Mouse (Mus musculus): ENCODE results near the gene Actr2. TPM values are rescaled to one million over a fixed set of nuclear protein-coding genes. Genes with fewer than 3 reads are reported as not detected.

Gene Actr2
- total and polyA plus RNA-seq, 3 experiments: 18.1 to 75.8 (median 71.7) TPM

- 93% methylated on average over 14 of the region's 14 CpGs for WGBS
- intact Hi-C loops (cut with DNase I): no loop called here
- no peaks in the 10 kb centered on the region for H3K36me3 ChIP-seq (ENCODE audit: control insufficient read depth, insufficient read depth, low read length)
- H3K27me3 ChIP-seq (ENCODE audit: control insufficient read depth, insufficient read depth, low read length): no peaks in the 10 kb centered on the region
- no peak overlapping the region for H3K4me3 ChIP-seq
- no peak for TF ChIP-seq EP300 (IDR thresholded peaks at IDR 0.05; ENCODE audit: insufficient read depth, low read depth, low read length)
- TF ChIP-seq CTCF (IDR thresholded peaks at IDR 0.05): no peak
- TF ChIP-seq POLR2A (IDR thresholded peaks at IDR 0.05; ENCODE audit: insufficient read depth, low read depth, low read length): no peak
- H3K27ac ChIP-seq: no peak overlapping the region
- peaks cover 1% of the 10 kb centered on the region; the same call in 1 of the 2 replicates for H3K4me1 ChIP-seq (ENCODE audit: control insufficient read depth, insufficient read depth, low read length)
- H3K79me2 ChIP-seq (replicated peaks; ENCODE audit: control insufficient read depth, insufficient read depth, low read length): no peaks in the 10 kb centered on the region
- H3K9ac ChIP-seq (ENCODE audit: low read depth, low read length): no peak overlapping the region
- DNase-seq: no peak
These were observed 89.7 kb downstream of the Actr2 start for GRCm38 (mm10) chr11:20022911-20023482.

- TF ChIP-seq POLR2A (IDR thresholded peaks at IDR 0.05; ENCODE audit: insufficient read depth, low read depth, low read length) (no peak), EP300 (IDR thresholded peaks at IDR 0.05; ENCODE audit: insufficient read depth, low read depth, low read length) (no peak), CTCF (IDR thresholded peaks at IDR 0.05) (no peak)
- Histone ChIP-seq H3K27ac (no peak overlapping the region), H3K4me1 (ENCODE audit: control insufficient read depth, insufficient read depth, low read length) (peaks cover 1% of the 10 kb centered on the region; the same call in 1 of the 2 replicates), H3K79me2 (replicated peaks; ENCODE audit: control insufficient read depth, insufficient read depth, low read length) (no peaks in the 10 kb centered on the region), H3K9ac (ENCODE audit: low read depth, low read length) (no peak overlapping the region), H3K4me3 (no peak overlapping the region), H3K36me3 (ENCODE audit: control insufficient read depth, insufficient read depth, low read length) (no peaks in the 10 kb centered on the region), H3K27me3 (ENCODE audit: control insufficient read depth, insufficient read depth, low read length) (no peaks in the 10 kb centered on the region)
- WGBS: 96% methylated on average over 2 of the region's 2 CpGs
- intact Hi-C loops (cut with DNase I): no loop called here
- DNase-seq: no peak
These were observed 90.3 kb downstream of the Actr2 start for GRCm38 (mm10) chr11:20022462-20022861.

GRCm38 (mm10) chr11:20020720-20021119 is 92.0 kb downstream of the Actr2 start:
- intact Hi-C loops (cut with DNase I): no loop called here
- Histone ChIP-seq H3K27me3 (ENCODE audit: control insufficient read depth, insufficient read depth, low read length) (no peaks in the 10 kb centered on the region), H3K27ac (no peak overlapping the region), H3K79me2 (replicated peaks; ENCODE audit: control insufficient read depth, insufficient read depth, low read length) (no peaks in the 10 kb centered on the region), H3K9ac (ENCODE audit: low read depth, low read length) (no peak overlapping the region), H3K4me1 (ENCODE audit: control insufficient read depth, insufficient read depth, low read length) (no peaks in the 10 kb centered on the region), H3K4me3 (no peak overlapping the region), H3K36me3 (ENCODE audit: control insufficient read depth, insufficient read depth, low read length) (no peaks in the 10 kb centered on the region)
- no peak for DNase-seq
- 98% methylated on average over 35 of the region's 35 CpGs for WGBS
- TF ChIP-seq CTCF (IDR thresholded peaks at IDR 0.05): no peak
- no peak for TF ChIP-seq EP300 (IDR thresholded peaks at IDR 0.05; ENCODE audit: insufficient read depth, low read depth, low read length)
- no peak for TF ChIP-seq POLR2A (IDR thresholded peaks at IDR 0.05; ENCODE audit: insufficient read depth, low read depth, low read length)

GRCm38 (mm10) chr11:20018905-20019304 is 93.8 kb downstream of the Actr2 start:
- no peak overlapping the region for H3K9ac ChIP-seq (ENCODE audit: low read depth, low read length)
- no peak overlapping the region for H3K4me3 ChIP-seq
- no peak for DNase-seq
- TF ChIP-seq EP300 (IDR thresholded peaks at IDR 0.05; ENCODE audit: insufficient read depth, low read depth, low read length): no peak
- no peak for TF ChIP-seq CTCF (IDR thresholded peaks at IDR 0.05)
- TF ChIP-seq POLR2A (IDR thresholded peaks at IDR 0.05; ENCODE audit: insufficient read depth, low read depth, low read length): no peak
- H3K27ac ChIP-seq: no peak overlapping the region
- H3K36me3 ChIP-seq (ENCODE audit: control insufficient read depth, insufficient read depth, low read length): no peaks in the 10 kb centered on the region
- no peaks in the 10 kb centered on the region for H3K4me1 ChIP-seq (ENCODE audit: control insufficient read depth, insufficient read depth, low read length)
- intact Hi-C loops (cut with DNase I): no loop called here
- H3K79me2 ChIP-seq (replicated peaks; ENCODE audit: control insufficient read depth, insufficient read depth, low read length): no peaks in the 10 kb centered on the region
- WGBS: 91% methylated on average over 2 of the region's 2 CpGs
- no peaks in the 10 kb centered on the region for H3K27me3 ChIP-seq (ENCODE audit: control insufficient read depth, insufficient read depth, low read length)

GRCm38 (mm10) chr11:20017937-20018336 is 94.8 kb downstream of the Actr2 start:
- 98% methylated on average over 13 of the region's 13 CpGs for WGBS
- H3K27ac ChIP-seq: no peak overlapping the region

GRCm38 (mm10) chr11:20013366-20013765 is 99.3 kb downstream of the Actr2 start:
- Histone ChIP-seq H3K79me2 (replicated peaks; ENCODE audit: control insufficient read depth, insufficient read depth, low read length) (0 out of 2 replicates have a peak, but pooled peaks cover 2% of the 10 kb centered on the region), H3K27me3 (ENCODE audit: control insufficient read depth, insufficient read depth, low read length) (no peaks in the 10 kb centered on the region), H3K9ac (ENCODE audit: low read depth, low read length) (no peak overlapping the region), H3K4me3 (no peak overlapping the region), H3K4me1 (ENCODE audit: control insufficient read depth, insufficient read depth, low read length) (peaks cover 12% of the 10 kb centered on the region), H3K36me3 (ENCODE audit: control insufficient read depth, insufficient read depth, low read length) (no peaks in the 10 kb centered on the region; the same call in 1 of the 2 replicates), H3K27ac (no peak overlapping the region; the same call in 1 of the 2 replicates)
- no peak for TF ChIP-seq POLR2A (IDR thresholded peaks at IDR 0.05; ENCODE audit: insufficient read depth, low read depth, low read length)
- TF ChIP-seq EP300 (IDR thresholded peaks at IDR 0.05; ENCODE audit: insufficient read depth, low read depth, low read length): no peak
- no peak for TF ChIP-seq CTCF (IDR thresholded peaks at IDR 0.05)
- no peak for DNase-seq
- intact Hi-C loops (cut with DNase I): no loop called here
- WGBS: 74% methylated on average over 3 of the region's 3 CpGs

More at GRCm38 (mm10) chr11:20017937-20018336, 94.8 kb downstream of the Actr2 start:
- H3K79me2 ChIP-seq (replicated peaks; ENCODE audit: control insufficient read depth, insufficient read depth, low read length): no peaks in the 10 kb centered on the region
- no peak overlapping the region for H3K4me3 ChIP-seq
- H3K36me3 ChIP-seq (ENCODE audit: control insufficient read depth, insufficient read depth, low read length): no peaks in the 10 kb centered on the region
- H3K27me3 ChIP-seq (ENCODE audit: control insufficient read depth, insufficient read depth, low read length): no peaks in the 10 kb centered on the region
- H3K9ac ChIP-seq (ENCODE audit: low read depth, low read length): no peak overlapping the region
- intact Hi-C loops (cut with DNase I): no loop called here
- no peak for DNase-seq
- no peak for TF ChIP-seq CTCF (IDR thresholded peaks at IDR 0.05)
- TF ChIP-seq POLR2A (IDR thresholded peaks at IDR 0.05; ENCODE audit: insufficient read depth, low read depth, low read length): no peak
- no peak for TF ChIP-seq EP300 (IDR thresholded peaks at IDR 0.05; ENCODE audit: insufficient read depth, low read depth, low read length)
- H3K4me1 ChIP-seq (ENCODE audit: control insufficient read depth, insufficient read depth, low read length): no peaks in the 10 kb centered on the region

Other genes starting within 250 kb of the Actr2 start
- 10 to 100 TPM; 22.0 to 22.1 TPM for gene Spred2, start 188.5 kb downstream of the Actr2 start, total RNA-seq (2021)
- gene Spred2, start 188.5 kb downstream of the Actr2 start, polyA plus RNA-seq (2012; rRNA removed): 18.5 and 20.6 TPM in 2 replicates
- 100 to 1,000 TPM; 119 to 131 TPM for gene Rab1a, start 88.5 kb upstream of the Actr2 start, total RNA-seq (2021)
- gene Rab1a, start 88.5 kb upstream of the Actr2 start, polyA plus RNA-seq (2012; rRNA removed): 52.8 and 93.3 TPM in 2 replicates
- 10 to 100 TPM; 43.1 to 49.3 TPM for gene Cep68, start 136.5 kb upstream of the Actr2 start, total RNA-seq (2021)
- 20.1 and 33.4 TPM in 2 replicates for gene Cep68, start 136.5 kb upstream of the Actr2 start, polyA plus RNA-seq (2012; rRNA removed)
- gene Slc1a4, start 219.8 kb upstream of the Actr2 start, total RNA-seq (2021): 1 to 10 TPM; 1.3 to 1.4 TPM
- 1.4 and 2.0 TPM in 2 replicates for gene Slc1a4, start 219.8 kb upstream of the Actr2 start, polyA plus RNA-seq (2012; rRNA removed)